In genomic region chr4:87806196-87806987, GRCm38 (mm10) we compare ENCODE assay signal across 10 mouse cellular contexts.
DNase-seq lines count a peak whose midpoint lies in the region; ATAC-seq lines count a peak whose summit lies in the region.
"Had no signal": no experiment of that assay in that cellular context is flagged by ENCODE, and none has a peak within 500 bp of the region (broad histone marks: within the 10 kb centered on the region; RNA-seq: fewer than 3 reads in every experiment).

No protein-coding gene starts in this region.

- no peaks in the 10 kb centered on the region for H3K27me3 ChIP-seq in heart, embryonic 14.5 days (ENCODE audit: control insufficient read depth, insufficient read depth, low read length)
- H3K27me3 ChIP-seq in embryonic facial prominence, embryonic 15.5 days = no peaks in the 10 kb centered on the region
- H3K27me3 ChIP-seq in liver, embryonic 15.5 days = no peaks in the 10 kb centered on the region
- H3K27me3 ChIP-seq: hindbrain, embryonic 13.5 days had no signal

- no peaks in the 10 kb centered on the region for H3K36me3 ChIP-seq in heart, embryonic 14.5 days (ENCODE audit: control insufficient read depth, insufficient read depth, low read length)
- no peaks in the 10 kb centered on the region for H3K36me3 ChIP-seq in embryonic facial prominence, embryonic 15.5 days
- H3K36me3 ChIP-seq in liver, embryonic 15.5 days (replicated peaks) = no peaks in the 10 kb centered on the region
- H3K36me3 ChIP-seq: hindbrain, embryonic 13.5 days had no signal

- peak overlapping the region; percentile 49; the same call in 1 of the 2 replicates for H3K9ac ChIP-seq in heart, embryonic 14.5 days (ENCODE audit: low read length)
- no peak overlapping the region for H3K9ac ChIP-seq in embryonic facial prominence, embryonic 15.5 days
- peak overlapping the region; percentile 58 for H3K9ac ChIP-seq in liver, embryonic 15.5 days
- H3K9ac ChIP-seq: hindbrain, embryonic 13.5 days had no signal

- 3% methylated on average over 6 of the region's 6 CpGs for WGBS in heart, embryonic 14.5 days
- 19% methylated on average over 6 of the region's 6 CpGs for WGBS in embryonic facial prominence, embryonic 15.5 days
- WGBS in liver, embryonic 15.5 days (ENCODE audit: insufficient replicate concordance) = 10% methylated on average over 6 of the region's 6 CpGs

- intact Hi-C loops in heart, postnatal 10 days (cut with DNase I) = no loop called here

- DNase-seq in heart, postnatal 10 days = no peak
- peak; percentile 85 for DNase-seq in MEL-GATA-1-ER (ENCODE audit: extremely low read depth, low read depth)
- no peak for DNase-seq in natural killer cell, adult 2 months (ENCODE audit: low spot score in 2 of 2)
- no peak for DNase-seq in left cerebral cortex, adult 8-10 months (ENCODE audit: low spot score in 2 of 2)
- no peak for DNase-seq in left cerebral cortex, adult 9 months (ENCODE audit: low spot score in 2 of 2)
- DNase-seq: retina, postnatal 1 day had no signal

- H3K4me2 ChIP-seq in heart, embryonic 14.5 days (ENCODE audit: low read length) = peak overlapping the region; percentile 55
- no peak overlapping the region for H3K4me2 ChIP-seq in embryonic facial prominence, embryonic 15.5 days (replicated peaks)
- peak overlapping the region; percentile 61 for H3K4me2 ChIP-seq in liver, embryonic 15.5 days
- H3K4me2 ChIP-seq: hindbrain, embryonic 13.5 days had no signal

- H3K9me3 ChIP-seq in heart, embryonic 14.5 days (ENCODE audit: control insufficient read depth, low read length) = no peaks in the 10 kb centered on the region
- H3K9me3 ChIP-seq in embryonic facial prominence, embryonic 15.5 days (replicated peaks) = no peaks in the 10 kb centered on the region
- H3K9me3 ChIP-seq in liver, embryonic 15.5 days (replicated peaks) = no peaks in the 10 kb centered on the region
- H3K9me3 ChIP-seq: hindbrain, embryonic 13.5 days had no signal

- peaks cover 11 to 34% of the 10 kb centered on the region in 2 experiments for H3K4me1 ChIP-seq in heart, embryonic 14.5 days (ENCODE audit: control insufficient read depth in 2 of 2, insufficient read depth in 2 of 2, low read length in 2 of 2)
- peaks cover 13% of the 10 kb centered on the region for H3K4me1 ChIP-seq in embryonic facial prominence, embryonic 15.5 days
- peaks cover 56% of the 10 kb centered on the region for H3K4me1 ChIP-seq in liver, embryonic 15.5 days (replicated peaks)

- H3K4me3 ChIP-seq in heart, embryonic 14.5 days (ENCODE audit: control insufficient read depth in 1 of 2, insufficient read depth in 1 of 2, low read depth in 1 of 2, low read length in 2 of 2) = peak overlapping the region; percentile 11 to 24; a peak in 3 of 4 replicates
- no peak overlapping the region for H3K4me3 ChIP-seq in embryonic facial prominence, embryonic 15.5 days (replicated peaks)
- peak overlapping the region; percentile 60 for H3K4me3 ChIP-seq in liver, embryonic 15.5 days (replicated peaks)
- H3K4me3 ChIP-seq: hindbrain, embryonic 13.5 days had no signal

- ATAC-seq in heart, embryonic 14.5 days (ENCODE audit: insufficient number of reproducible peaks, insufficient read depth, low FRiP score, low read depth) = no peak
- ATAC-seq in embryonic facial prominence, embryonic 15.5 days (ENCODE audit: insufficient number of reproducible peaks, low FRiP score, low TSS enrichment, low read depth) = no peak; the same call in 1 of the 2 replicates
- ATAC-seq in liver, embryonic 15.5 days (ENCODE audit: insufficient read depth) = peak; percentile 97

- H3K27ac ChIP-seq in heart, embryonic 14.5 days (replicated peaks in 1 of 2; ENCODE audit: control insufficient read depth in 1 of 2, insufficient read depth in 1 of 2, low read depth in 2 of 2, low read length in 2 of 2) = peak overlapping the region; percentile 68 to 83
- H3K27ac ChIP-seq in embryonic facial prominence, embryonic 15.5 days (replicated peaks) = 0 out of 2 replicates have a peak overlapping the region, but pooled peaks have one; percentile 22
- peak overlapping the region; percentile 98 for H3K27ac ChIP-seq in liver, embryonic 15.5 days (replicated peaks)
- H3K27ac ChIP-seq: hindbrain, embryonic 13.5 days had no signal

Comparison
In these comparisons a context has a peak if more than half of its experiments do, and no peak if none do; other contexts are left out.
1. H3K27ac ChIP-seq: peak in every context shown above with its lines; median percentile 98 in liver, embryonic 15.5 days; 76 in heart, embryonic 14.5 days; 22 in embryonic facial prominence, embryonic 15.5 days.